Mouse (Mus musculus) megakaryocyte, adult 5-6 weeks (primary cell): ENCODE measurements around the gene Atg4d. TPM values are rescaled to one million over a fixed set of nuclear protein-coding genes. Genes with fewer than 3 reads are reported as not detected.
"Not testable (repeated sequence)": the region's sequence is repeated elsewhere in the genome, so short reads cannot be mapped to it uniquely, and the experiment has no call there.

Experiments used
- ATAC-seq: 2 replicates; pipeline ENCODE4 v1.8.0; 2016; ENCODE audit warnings: mild to moderate bottlenecking, inconsistent platforms; ENCODE audit not compliant: poor library complexity, severe bottlenecking
- total RNA-seq, 2 experiments: library from RNA; stranded (forward) in 1 of 2; stranded (reverse) in 1 of 2; fragments of 153-499, 151-499 nt in 1 of 2; fragments of 221-1000, 200-1000 nt in 1 of 2; gene quantifications; 2 replicates each; pipeline versions ENCODE4 v1.2.3 to v1.2.4; 2015 to 2017

Gene Atg4d
- total RNA-seq (2015) = 14.6 and 15.0 TPM in 2 replicates
- total RNA-seq (2017) = 13.5 and 19.3 TPM in 2 replicates

DNA sequence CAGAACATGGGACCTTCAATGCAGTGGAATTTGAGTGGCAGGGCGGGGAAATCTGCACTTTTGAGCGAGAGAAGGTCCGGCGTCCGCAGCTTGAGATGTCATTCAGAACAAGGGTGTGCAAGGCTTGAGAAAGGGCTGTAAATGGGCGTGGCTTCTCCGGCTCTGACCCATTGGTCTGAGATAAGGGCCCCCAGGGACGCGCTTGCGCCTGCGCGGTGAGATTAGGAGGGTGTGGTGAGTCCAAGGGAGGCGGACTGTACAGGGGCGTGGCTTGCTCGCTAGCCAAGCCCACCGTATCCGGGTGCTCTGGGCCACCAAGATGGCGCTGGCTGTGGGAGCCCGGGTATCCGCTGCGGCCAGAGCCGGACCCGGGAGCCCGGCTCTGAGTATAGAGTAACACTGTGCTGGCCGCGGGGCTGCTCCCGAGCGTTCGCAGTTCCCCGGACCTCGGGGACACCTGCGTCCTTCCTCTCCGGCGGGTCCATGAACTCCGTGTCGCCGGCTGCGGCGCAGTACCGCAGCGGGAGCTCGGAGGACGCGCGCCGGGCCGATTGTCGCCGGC lies at the start of gene Atg4d:
Atg4d (plus strand) TSS at position 294 of the 562 bp plus-strand sequence.
- ATAC-seq = peak; percentile 93

DNA sequence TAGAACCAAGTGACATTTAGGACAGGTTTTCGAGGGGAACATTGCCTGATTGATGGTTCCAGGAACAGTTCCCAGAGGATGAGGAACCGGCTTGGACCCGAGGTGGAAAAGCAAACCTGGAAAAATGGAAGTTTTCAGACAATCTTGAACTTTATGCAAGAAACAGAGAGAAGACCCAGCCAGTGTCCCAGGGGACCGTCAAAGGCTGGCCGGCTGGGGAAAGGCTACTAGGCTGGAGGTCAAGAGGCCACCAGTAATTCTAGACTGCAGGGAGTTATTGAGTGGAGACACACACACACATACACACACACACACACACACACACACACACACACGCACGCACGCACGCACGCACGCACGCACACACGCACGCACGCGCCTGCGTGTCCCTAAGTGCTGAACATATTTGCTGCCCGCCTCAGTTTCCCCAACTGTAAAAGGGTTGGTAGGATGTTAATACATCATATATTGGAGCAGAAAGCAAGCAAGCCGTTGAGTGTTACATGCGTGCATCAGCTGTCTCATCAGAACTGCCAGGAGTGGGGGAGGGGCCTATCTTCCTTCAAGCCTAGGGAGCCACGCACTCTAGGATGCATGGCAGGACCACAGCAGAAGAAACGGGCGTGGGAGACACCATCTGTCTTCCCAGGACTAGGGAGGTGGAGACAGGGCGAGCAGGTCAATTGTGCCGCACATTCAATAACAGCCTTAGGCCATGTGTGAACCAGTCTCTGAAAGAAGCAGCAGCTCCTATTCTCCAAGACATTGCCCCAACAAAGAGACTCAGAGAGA lies 48.8 kb upstream of the Atg4d start:
- no peak for ATAC-seq

DNA sequence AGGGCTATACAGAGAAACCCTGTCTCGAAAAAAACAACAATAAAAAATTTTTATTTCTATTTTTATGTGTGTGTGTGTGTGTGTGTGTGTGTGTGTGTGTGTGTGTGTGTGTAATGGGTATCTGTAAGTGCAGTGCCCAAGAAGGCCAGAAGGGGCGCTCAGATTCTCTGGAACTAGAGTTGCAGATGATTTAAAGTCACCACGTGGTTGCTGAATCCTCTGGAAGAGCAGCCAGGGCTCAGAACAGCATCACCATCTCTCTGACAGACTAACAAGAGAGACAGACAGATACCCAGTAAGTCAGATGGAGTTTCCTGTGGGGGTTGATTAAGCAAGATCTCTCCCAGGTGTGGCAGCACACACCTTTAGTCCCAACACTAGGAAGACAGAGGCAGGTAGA lies 45.3 kb upstream of the Atg4d start:
- ATAC-seq = no peak

DNA sequence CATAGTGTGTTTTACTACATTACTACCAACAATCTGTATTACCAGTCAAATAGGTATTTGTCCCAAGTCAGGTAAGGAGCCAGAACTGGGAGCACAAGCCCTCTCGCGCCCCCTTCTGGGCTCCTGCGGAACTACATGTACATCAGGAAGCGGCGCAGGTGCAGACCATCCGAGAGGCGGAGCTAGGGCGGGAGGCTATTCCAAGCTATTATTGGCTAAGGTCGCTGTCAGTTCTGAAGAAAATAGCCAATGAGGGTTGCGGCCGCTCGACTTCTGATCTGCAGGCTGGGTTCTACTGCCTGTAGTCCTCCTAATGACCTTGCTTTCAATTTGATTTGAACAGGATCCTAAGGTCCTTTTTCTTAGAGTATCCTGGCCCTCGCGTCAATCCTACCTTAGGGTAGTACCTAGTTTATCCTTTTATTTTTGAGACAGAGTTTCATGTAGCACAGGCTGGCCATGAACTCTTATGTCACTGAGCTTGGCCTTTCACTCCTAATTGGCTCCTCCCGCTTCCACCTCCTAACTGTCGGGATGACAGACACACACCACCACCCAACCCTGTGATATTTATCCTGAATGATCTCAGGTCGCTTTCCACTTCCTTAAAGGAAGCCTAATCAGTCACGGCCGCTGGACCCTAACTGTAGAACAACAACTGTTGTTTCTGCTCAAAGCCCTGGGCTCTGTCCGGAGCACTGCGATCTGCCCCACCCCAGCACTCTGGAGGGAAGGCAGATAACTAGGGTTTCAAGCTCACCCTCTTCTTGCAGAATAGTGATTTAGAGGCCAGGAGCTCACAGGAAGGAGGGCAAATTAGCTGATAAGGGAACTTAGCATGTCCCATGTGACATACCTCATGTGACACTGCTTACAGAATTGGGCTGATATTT lies 44.4 kb upstream of the Atg4d start:
- peak; percentile 96 for ATAC-seq

DNA sequence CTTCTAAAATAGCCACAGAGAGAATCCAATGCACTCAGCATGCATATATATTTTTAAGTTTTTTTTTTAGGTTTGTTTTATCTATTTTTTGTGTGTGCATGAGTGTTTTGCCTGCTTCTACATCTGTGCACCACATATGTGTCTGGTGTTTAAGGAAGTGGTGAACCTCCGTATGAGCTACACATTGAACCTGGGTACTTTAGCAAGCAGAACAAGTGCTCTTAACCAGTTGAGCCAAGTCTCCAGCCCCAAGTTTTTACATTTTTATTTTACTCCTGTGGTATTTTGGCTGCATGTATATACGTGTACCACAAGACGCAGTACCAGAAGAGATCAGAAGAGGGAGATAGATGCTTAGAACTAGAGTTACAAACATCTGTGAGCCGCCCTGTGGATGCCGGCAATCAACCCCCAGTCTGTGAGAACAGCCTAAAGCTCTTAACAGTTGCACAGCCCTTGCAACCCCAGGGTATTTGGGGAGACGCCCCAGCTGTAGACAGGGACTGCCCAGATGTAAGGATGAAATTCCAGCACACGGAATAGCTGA lies 43.6 kb upstream of the Atg4d start:
- ATAC-seq = peak; percentile 66

DNA sequence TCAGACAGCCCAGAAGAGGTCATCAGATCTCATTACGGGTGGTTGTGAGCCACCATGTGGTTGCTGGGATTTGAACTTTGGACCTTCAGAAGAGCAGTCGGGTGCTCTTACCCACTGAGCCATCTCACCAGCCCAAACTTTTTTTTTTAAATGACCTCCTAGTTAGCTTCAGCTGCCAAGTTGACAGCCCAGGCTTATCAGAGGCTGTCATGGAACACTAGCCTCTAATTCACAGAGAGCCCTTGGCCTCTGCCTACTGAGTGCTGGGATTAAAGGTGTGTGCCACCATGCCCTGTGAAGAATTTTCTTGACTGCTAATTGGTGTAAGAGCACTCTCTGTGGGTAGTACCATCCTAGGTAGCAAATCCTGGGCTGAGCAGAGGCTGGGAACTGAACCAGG lies 41.6 kb upstream of the Atg4d start:
- not testable (repeated sequence) for ATAC-seq

DNA sequence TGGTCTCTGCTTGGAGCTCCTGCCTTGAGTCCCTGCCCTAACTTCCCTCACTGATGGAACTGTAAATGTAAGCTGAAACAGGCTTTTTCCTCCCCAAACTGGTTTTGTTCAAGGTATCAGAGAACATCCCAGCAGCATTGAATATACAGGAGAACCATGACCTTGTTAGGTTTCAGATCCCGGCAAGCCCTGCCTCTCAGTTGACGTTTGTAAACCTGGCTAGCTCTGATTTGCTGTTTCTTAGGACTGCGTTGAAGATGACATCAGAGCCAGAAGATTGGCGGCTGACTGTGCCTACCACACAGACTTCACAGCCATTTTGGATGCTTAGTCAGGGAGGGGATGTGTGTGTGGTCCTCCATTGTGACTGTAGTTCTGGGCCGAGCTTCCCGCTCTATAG lies 41.2 kb upstream of the Atg4d start:
- no peak for ATAC-seq

DNA sequence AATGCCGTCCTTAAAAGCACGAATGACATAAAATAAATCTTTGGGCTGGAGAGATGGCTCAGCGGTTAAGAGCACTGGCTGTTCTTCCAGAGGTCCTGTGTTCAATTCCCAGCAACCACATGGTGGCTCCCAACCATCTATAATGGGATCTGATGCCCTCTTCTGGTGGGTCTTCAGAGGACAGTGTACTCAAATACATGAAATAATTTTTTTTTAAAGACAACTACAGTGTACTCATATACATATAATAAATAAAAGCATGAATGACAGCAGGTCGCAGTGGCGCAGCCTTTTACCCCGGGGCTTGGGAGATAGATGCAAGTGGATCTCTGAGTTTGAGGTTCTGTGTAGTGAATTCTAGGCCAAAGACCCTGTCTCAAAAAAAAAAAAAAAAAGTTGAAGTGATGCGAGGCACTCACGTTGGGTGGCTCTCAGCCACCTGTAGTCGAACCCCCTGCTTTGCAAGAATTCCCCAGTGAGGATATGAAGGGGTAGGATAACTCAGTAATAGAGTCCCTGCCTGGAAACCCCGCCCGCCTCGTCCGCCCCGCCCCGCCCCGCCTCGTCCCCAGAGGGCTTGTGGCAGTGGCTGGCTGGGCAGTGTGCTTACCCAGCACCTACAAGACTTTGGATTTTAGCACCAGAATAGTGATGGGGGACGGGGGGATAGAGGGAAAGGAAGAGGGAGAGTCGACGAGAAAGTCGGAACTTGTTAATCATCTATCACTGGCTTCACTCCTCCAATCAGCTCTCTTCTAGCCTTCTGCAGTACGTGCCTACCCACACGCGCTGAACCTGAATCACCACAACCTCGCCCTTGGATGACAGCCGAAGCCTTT lies 40.3 kb upstream of the Atg4d start:
- ATAC-seq = no peak

DNA sequence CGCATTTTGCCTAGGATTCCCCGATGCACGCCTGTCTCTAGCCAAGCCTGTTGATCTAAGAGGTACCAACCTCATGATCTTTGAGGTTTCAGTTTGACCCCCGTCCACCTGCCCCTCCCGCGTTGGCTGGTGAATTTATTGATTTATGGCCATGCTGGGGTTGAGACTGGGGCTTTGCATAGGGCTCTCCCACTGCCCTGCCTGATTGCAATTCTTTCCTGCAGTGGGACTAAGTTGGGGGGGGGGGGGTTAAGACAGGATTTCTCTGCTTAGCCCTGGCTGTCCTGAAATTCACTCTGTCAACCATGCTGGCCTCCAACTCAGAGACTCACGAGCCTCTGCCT lies 39.7 kb upstream of the Atg4d start:
- no peak for ATAC-seq

DNA sequence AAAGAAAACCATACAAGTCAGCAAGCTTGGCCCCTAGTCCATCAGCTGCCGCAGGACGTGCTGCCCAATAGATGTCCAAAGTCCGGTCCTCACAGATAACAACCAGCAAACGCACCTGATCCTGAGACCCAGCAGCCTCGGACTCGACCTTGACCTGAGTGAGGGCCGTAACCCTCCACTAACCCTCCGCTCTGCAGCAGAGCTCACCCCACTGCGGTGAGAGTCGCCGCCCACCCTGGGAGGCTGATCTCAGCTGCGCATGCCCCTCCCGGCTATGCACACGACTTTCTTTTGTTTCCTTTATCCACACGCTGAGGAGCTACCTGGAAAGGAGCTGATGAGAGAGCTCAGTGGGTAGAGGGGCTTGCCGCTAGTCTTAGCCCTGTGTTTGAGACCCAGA lies 37.8 kb upstream of the Atg4d start:
- no peak; the same call in 1 of the 2 replicates for ATAC-seq

DNA sequence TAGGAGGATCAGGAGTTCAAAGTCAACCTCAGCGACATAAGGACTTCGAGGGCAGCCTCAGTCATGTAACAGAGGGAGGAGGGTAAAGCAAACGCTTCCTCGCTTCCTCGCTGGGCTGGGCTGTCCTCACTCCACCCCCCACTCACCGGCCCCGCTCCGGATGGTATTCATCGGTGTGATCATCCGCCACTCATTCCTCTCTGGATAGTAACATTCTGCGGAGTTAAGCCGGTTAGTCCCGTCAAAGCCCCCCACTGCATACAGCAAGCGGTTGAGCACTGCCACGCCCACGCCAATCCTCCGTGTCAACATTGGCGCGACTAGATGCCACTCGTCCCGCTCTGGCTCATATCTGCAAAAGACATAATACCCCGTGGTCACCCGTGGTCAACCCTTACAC lies 33.5 kb upstream of the Atg4d start:
- ATAC-seq = no peak

DNA sequence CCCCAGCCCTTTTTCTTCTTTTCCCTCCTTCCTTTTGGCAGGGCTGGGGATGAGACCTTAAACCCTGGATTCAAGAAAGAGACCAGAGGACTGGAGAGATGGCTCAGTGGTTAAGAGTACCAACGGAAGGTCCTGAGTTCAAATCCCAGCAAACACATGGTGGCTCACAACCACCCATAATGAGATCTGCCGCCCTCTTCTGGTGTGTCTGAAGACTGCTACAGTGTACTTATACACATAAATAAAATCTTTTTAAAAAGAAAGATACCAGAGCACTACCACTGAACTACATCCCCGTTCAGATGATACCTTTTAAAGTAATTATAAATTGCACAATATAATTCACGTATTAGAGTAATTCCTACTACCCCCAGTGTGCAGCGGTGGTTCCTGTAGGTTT lies 32.2 kb upstream of the Atg4d start:
- no peak for ATAC-seq

DNA sequence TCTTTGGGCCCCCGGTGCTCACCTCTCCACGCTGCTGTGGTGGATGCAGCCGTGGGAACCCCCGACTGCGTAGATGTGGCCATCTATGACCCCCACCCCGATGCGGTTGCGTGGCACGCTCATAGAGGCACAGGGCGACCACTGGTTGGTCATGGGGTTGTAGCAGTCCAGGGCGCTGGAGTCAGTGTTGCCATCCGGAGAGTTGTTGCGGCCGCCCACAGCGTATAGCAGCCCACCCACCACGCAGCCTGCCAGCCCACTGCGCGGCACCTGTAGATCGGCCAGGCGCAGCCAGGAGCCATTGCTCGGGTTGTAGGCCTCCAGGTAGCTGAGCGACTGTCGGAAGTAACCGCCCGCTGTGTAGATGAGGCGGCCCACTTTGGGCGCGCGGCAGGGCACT lies 31.7 kb upstream of the Atg4d start:
- ATAC-seq = no peak

DNA sequence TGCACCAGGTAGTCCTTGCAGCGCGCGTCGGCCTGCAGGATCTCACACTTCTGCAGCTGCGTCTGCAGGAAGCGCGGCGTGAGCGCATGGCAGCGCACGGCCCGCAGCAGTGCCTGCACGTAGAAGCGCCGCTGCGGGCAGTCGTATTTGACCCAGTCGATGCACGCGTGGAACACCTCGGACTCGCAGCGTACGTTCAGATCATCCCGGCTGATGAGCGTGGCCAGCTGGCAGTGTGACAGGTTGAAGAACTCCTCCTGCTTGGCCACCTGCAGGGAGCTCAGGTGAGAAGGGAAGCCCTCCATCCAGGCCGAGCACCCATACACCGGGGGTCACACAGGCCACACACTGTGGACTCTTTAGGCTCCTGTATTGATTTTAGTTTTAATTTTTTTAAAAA lies 31.3 kb upstream of the Atg4d start:
- ATAC-seq = no peak

DNA sequence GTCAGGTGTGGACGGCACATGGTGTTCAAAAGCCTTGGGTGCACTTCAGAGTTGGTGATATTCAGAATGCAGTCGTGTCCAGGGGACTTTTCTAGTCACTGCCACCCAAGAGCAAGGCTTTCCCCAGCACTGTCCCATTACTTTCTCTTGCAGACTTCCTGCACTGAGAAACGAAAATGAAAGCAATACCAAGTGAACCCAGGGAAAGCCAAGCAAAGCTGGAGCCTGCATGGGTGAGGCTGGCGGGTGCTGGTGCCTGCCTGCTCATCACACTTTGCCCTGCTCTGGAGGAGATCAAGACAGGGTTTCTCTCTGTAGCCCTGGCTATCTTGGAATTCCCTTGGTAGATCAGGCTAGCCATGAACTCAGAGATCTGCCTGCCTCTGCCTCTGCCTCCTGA lies 29.8 kb upstream of the Atg4d start:
- no peak for ATAC-seq

DNA sequence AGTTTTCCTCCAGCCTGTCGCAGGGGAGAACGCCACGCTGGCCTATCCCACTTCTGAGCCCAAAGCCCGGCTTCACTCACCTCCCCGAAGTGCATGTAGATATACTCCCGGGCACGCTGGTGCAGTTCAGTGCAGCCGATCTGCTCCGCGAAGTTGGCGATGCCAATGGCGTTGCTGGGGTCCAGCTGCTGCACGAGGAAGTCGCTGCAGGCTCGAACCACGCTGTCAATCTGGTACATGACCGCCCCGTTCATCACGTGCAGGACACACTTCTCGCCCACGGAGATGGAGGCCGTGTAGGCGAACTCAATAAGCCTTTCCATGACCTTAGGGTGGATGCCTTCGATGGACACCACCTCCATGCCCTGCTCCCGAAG lies 28.1 kb upstream of the Atg4d start:
- no peak for ATAC-seq

DNA sequence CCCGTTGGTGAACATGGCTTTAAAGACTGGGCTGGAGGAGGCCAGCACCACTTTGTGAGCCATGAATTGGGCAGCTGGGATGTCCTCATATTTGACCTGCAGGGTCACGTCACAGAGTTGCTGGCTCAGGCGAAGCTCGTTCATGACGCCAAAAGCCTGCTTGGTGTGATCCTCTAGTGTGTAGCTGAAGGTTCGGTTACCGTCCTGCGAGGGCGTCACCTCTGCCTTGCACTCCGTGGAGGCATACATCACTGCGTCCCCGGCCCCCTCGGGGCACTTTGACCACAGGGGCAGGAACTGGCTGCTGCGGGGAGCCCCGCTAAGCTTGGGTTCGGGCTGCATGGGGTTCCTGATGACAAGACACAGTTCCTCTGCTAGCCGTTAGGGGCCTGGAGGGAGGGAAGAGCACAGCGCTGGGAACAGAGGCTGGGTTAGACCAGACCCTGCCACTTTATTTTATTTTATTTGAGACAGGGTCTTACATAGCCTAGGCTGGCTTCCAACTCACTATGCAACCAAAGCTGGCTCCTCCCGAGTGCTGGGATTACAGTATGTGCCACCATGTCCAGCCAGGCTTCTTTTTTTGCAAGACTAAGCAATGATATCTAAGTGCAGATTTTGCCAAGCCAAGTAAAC lies 27.6 kb upstream of the Atg4d start:
- peak; percentile 62 for ATAC-seq

DNA sequence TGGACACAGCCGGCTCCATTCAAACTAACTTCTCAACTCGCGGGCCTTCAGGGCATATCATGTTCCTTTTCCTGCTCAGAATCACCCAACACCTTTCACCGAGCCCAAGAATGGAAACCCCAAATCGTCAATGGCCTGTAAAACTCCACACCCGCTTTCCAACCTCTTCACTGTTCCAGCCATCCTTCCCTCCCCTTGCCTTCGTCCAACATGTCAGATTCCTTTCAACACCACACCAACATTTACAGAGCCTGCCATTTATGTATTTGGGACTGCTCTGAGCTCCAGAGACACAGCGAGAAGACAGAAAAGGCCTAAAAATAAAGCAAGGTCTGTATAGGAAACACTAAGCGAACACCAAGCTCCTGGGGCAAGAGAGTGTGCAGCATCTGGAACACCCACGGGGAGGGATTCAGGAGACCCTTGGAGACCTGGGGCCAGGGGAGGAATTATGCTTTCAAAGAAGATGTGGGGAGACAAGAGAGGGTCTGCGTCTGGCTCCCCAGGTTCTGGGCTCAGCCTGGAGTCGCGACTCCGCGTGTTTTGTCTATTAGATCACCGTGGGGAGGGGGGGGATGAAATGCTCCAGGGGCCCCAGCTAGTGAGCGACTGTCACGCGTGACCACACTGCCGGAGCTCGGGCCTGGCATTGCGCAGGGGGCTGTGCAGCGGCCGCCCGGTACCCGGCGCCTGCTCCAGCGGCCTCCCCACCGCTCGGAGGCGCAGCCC lies 26.9 kb upstream of the Atg4d start:
- no peak for ATAC-seq

DNA sequence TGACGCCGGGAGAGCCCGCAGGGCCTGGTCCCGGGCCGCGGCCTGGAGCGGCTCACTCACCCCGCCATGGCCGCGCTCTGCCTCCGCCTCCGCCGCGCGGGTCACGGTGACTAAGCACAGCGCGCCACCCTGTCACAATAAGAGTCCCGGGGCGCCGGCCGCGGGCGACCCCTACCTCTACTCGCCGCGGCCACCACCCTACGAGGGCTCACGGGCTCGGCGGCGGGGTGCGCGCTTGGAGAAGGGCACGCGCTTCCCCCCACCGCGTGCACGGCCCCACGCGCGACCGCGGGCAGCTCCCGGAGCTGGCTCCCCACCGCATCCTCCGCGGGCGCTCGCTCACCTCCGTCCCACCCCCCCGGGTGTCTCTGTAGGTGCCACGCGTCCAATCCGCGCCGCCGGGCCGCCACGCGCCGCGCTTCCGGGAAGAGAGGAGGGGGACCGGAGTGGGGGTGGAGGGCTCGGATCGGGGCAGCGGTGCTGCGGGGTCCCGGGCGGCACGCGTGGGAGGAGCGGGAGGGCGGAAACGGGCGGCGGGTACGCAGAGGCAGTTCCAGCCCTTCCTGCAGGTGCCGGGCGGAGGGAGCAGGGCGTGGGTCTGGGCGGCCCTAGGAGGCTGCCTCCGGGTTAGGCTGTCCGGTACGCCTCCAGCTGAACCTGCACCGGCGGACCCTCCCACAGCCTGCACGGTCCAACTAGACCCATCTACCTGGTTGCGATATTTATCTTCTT lies 26.2 kb upstream of the Atg4d start, which contains the start of gene Keap1:
Keap1 (minus strand) TSS at position 629 of the 732 bp plus-strand sequence.
- peak; percentile 73 for ATAC-seq
